Mouse (Mus musculus) small intestine, adult 2 months (tissue): ENCODE results near the gene Pld3. TPM values are rescaled to one million over a fixed set of nuclear protein-coding genes. Genes with fewer than 3 reads are reported as not detected.

Source experiments
- H3K27ac ChIP-seq: fragments of 200-500 bp; 2 replicates; pipeline ENCODE4 v1.5.1; 2012; ENCODE audit warnings: low read depth, low read length, control low read depth, inconsistent platforms; ENCODE audit not compliant: insufficient read depth
- H3K27me3 ChIP-seq: fragments of 200-500 bp; 2 replicates; pipeline ENCODE4 v1.6.1; 2012; ENCODE audit warnings: mild to moderate bottlenecking, moderate library complexity, low read length, inconsistent platforms; ENCODE audit not compliant: control insufficient read depth, insufficient read depth
- H3K36me3 ChIP-seq: fragments of 200-500 bp; 2 replicates; pipeline ENCODE4 v1.6.1; 2012; ENCODE audit warnings: mild to moderate bottlenecking, low read length, control low read depth, inconsistent platforms; ENCODE audit not compliant: control insufficient read depth, insufficient read depth
- H3K4me1 ChIP-seq: fragments of 200-500 bp; 2 replicates; pipeline ENCODE4 v1.6.1; 2012; ENCODE audit warnings: low read length, inconsistent platforms, mixed read lengths; ENCODE audit not compliant: control insufficient read depth, insufficient read depth, insufficient read length
- H3K4me3 ChIP-seq: fragments of 200-500 bp; 2 replicates; pipeline ENCODE4 v1.5.1; 2012; ENCODE audit warnings: low read depth, mild to moderate bottlenecking, control low read depth, inconsistent platforms, low read length, moderate library complexity
- CTCF ChIP-seq: fragments of 200-500 bp; IDR thresholded peaks from 2 replicates; pipeline ENCODE4 v1.5.1; 2012; ENCODE audit warnings: low read depth, mild to moderate bottlenecking, control low read depth, inconsistent platforms, low read length, moderate library complexity, mixed read lengths; ENCODE audit not compliant: insufficient replicate concordance, insufficient read length; ENCODE audit errors: extremely low read depth
- POLR2A ChIP-seq: fragments of 200-500 bp; IDR thresholded peaks from 2 replicates; pipeline ENCODE4 v1.6.1; 2012; ENCODE audit warnings: low read depth, mild to moderate bottlenecking, control low read depth, inconsistent platforms, low read length, moderate library complexity
- WGBS: fragments of 180-500 bp; shearing (Covaris S2); methylation state at CpG from one replicate; pipeline ENCODE4 v1.1.7; 2018; 5-methylcytosine and 5-hydroxymethylcytosine counted together
- polyA plus RNA-seq: library from polyadenylated mRNA; depleted of rRNA; stranded (reverse); fragments of >200 nt; gene quantifications from 2 replicates; pipeline ENCODE4 v1.2.3, GENCODE M21; 2012

Pld3 gene
- polyA plus RNA-seq, 1 experiment, result 75.6 TPM

DNA sequence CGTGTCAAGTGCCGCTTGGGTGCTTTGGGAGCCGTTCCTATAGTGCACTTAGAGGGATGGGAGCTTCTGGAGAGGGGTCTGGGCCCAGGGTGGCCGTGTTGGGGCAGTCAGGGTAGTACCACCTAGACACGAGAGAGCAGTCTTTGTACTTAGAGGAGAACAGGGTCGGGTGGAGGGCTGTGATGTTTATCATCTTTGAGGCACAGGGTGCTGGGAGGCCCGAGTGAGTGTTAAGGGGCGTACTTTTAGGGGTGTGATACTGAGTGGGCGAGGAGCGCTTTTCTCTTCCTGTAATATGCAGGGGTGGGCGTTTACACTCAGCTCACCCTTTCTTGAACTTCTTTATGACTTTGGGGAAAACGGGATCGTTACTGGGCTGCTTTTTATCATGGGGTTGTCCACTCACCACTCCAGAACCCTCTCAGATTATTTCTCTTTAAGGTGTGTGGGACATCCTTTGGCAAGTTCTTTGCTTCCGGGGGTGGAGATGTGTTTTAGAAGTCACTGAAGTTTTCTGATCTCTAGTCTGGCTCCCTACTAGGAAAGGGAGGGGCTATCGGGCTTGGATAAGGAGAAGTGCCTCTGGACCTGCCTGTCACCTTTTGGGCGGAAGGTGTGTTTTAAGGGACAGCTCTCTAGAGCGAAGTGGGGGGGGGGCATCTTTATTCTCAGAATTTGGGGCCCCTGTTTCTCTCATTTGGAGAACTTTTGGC lies 39.4 kb upstream of the Pld3 start:
- H3K27me3 ChIP-seq, result no peaks in the 10 kb centered on the region
- H3K4me3 ChIP-seq, result peak overlapping the region; percentile 95
- TF ChIP-seq POLR2A (no peak), CTCF (no peak)
- H3K27ac ChIP-seq, result peak overlapping the region; percentile 75
- peaks cover 8% of the 10 kb centered on the region for H3K4me1 ChIP-seq
- 1% methylated on average over 17 of the region's 17 CpGs for WGBS
- H3K36me3 ChIP-seq, result no peaks in the 10 kb centered on the region

DNA sequence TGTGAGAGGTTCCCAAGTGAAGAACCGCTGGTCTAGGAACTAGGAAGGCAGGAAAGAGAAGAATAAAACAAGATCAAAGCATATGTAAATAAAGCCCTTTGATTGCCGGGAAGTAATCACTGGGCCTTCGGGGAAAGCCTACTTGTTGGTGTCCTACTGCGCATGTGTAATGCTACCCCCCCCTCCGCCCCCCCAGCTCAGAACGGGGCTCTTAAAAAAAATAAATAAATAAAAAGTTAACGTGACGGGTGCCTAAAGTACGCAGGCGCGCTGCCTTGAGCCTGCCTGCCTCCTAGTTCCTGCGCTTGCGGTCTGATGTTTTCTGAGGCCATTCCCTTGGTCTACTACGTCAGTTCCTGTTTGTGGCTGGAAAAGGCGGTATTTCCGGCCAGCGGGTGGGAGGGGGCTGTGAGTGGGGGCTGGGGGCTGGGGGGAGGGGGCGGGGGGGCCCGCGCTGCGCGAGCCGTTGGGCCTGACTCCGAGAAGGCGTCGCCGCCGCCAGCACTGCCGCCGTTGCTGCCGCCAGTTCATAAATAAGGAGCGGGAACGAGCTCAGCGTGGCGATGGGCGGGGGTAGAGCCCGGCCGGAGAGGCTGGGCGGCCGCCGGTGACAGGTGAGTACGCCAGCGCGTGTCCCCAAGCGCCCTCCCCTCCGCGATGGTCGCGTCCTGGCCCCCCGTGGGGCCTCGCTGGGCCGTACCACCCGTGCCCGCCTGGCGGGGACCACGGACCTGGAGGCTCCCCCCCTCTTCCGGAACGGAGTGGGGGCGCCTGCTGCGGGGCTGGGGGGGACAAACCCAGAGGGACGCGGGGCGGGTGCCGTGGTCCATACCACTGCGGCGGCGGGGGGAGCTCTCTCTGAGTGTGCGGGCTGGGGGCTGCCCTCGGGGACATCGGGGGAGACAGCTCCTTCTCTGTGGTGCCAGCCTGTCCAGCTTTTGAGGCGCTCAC lies 38.5 kb upstream of the Pld3 start, which contains the start of gene Akt2:
TSS of gene Akt2 (plus strand) at position 287 of the 951 bp plus-strand sequence.
- no peaks in the 10 kb centered on the region for H3K27me3 ChIP-seq
- H3K27ac ChIP-seq, result peak within 1 kb of the TSS; percentile 75
- WGBS, result 1% methylated on average over 71 of the region's 71 CpGs
- no peak for TF ChIP-seq POLR2A
- no peak for TF ChIP-seq CTCF
- peaks cover 8% of the 10 kb centered on the region for H3K4me1 ChIP-seq
- H3K4me3 ChIP-seq, result peak within 1 kb of the TSS; percentile 95
- H3K36me3 ChIP-seq, result no peaks in the 10 kb centered on the region

DNA sequence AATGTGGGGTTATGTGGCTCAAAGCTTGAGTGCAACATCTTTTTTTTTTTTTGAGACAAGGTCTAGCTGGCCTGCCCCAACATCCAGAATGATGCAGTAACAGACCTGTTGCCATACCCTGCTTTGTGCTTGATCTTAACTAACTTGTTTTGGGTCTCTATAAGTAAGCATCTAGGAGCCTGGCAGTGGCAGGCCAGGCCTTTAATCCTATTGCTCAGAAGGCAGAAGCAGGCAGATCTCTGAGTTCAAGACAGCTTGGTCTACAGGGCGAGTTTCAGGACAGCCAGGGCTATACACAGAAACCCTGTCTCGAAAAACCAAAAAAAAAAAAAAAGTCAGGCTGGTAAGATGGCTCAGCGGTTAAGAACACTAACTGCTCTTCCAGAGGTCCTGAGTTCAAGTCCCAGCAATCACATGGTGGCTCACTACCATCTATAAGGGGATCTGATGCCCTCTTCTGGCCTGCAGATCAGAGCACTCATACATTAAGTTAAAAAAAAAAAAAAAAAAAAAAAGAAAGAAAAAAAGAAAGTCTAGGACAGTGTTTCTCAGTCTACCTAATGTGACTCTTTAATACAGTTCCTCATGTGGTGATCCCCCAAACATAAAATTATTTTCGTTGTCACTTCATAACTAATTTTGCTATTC lies 37.7 kb upstream of the Pld3 start:
- no peaks in the 10 kb centered on the region for H3K27me3 ChIP-seq
- peak overlapping the region; percentile 75 for H3K27ac ChIP-seq
- peaks cover 8% of the 10 kb centered on the region for H3K4me1 ChIP-seq
- TF ChIP-seq POLR2A, result no peak
- no peak for TF ChIP-seq CTCF
- H3K4me3 ChIP-seq, result no peak overlapping the region
- 56% methylated on average over 4 of the region's 4 CpGs for WGBS
- H3K36me3 ChIP-seq, result no peaks in the 10 kb centered on the region

DNA sequence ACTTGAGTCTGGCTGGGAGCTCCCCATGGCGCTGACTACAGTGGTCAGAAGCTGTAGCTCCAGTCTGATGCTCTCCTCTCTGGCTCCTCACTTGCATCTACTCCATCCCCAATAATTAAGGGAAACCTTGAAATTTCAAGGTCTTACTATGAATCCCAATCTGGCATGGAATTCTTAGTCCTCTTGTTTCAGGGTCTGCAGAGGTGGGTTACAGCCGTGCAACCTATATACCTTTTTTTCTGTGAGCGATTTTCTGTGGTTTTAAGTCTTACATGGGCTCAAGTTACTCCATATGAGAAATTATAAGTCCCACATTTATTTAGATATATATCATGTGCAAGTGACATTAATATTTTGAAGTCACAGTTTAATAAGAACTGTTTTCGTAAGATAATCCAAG lies 37.1 kb upstream of the Pld3 start:
- Histone ChIP-seq H3K27me3 (no peaks in the 10 kb centered on the region), H3K4me1 (peaks cover 8% of the 10 kb centered on the region), H3K27ac (no peak overlapping the region), H3K4me3 (no peak overlapping the region), H3K36me3 (no peaks in the 10 kb centered on the region)
- no peak for TF ChIP-seq CTCF
- no peak for TF ChIP-seq POLR2A
- 95% methylated on average over 4 of the region's 4 CpGs for WGBS

DNA sequence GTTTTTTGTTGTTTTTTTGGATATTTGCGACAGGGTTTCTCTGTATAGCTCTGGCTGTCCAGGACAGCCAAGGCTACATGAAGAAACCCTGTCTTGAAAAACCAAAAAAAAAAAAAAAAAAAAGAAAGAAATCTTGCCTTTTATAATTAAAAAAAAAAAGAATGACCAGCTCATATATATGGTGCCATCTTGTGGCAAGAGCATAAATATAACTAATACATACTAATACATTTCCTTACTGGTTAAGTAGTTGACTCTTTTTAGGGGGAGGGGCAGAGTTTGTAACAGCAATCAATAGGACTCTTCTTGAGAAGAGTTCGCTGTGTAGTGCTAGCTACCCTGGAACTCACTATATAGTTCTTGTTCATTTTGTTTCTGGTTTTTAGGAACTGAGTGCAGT lies 34.7 kb upstream of the Pld3 start:
- Histone ChIP-seq H3K4me3 (no peak overlapping the region), H3K4me1 (no peaks in the 10 kb centered on the region), H3K27me3 (no peaks in the 10 kb centered on the region), H3K36me3 (no peaks in the 10 kb centered on the region), H3K27ac (no peak overlapping the region)
- 79% methylated on average over 2 of the region's 2 CpGs for WGBS
- no peak for TF ChIP-seq CTCF
- no peak for TF ChIP-seq POLR2A

DNA sequence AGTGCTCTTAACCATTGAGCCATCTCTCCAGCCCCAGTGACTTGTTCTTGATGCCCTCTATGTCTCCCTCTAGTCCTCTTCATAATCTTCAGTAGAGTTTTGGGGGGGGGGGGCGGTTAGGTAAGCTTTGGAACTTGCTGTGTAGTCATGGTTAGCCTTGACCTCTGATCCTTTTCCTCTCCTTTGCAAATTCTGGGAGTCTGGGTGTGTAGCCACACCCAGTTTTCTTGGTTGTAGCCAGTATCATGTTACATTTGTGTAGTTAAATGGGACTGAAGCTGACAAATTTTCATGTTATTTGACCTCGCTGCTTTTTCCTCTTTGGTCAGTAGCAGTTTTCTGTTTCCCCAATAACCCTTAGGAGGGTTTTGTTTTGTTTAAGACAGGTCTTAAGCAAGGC lies 33.8 kb upstream of the Pld3 start:
- Histone ChIP-seq H3K4me3 (no peak overlapping the region), H3K36me3 (peaks cover 4% of the 10 kb centered on the region; the same call in 1 of the 2 replicates), H3K27me3 (no peaks in the 10 kb centered on the region), H3K4me1 (no peaks in the 10 kb centered on the region), H3K27ac (no peak overlapping the region)
- 76% methylated on average over 2 of the region's 2 CpGs for WGBS
- TF ChIP-seq CTCF (no peak), POLR2A (no peak)
